Comparison of ENCODE assay signal across 9 mouse cellular contexts in genomic region chr12:75772424-75773034, GRCm38 (mm10). TPM values are rescaled to one million over a fixed set of nuclear protein-coding genes. Genes with fewer than 3 reads are reported as not detected.
DNase-seq lines count a peak whose midpoint lies in the region; ATAC-seq and TF ChIP-seq lines count a peak whose summit lies in the region.
"Had no signal": no experiment of that assay in that cellular context is flagged by ENCODE, and none has a peak within 500 bp of the region (broad histone marks: within the 10 kb centered on the region; RNA-seq: fewer than 3 reads in every experiment).

No protein-coding gene starts in this region.

- H3K27me3 ChIP-seq in heart, embryonic 11.5 days (ENCODE audit: control insufficient read depth, insufficient read depth, low read length), result no peaks in the 10 kb centered on the region
- no peaks in the 10 kb centered on the region for H3K27me3 ChIP-seq in E14TG2a.4 (ENCODE audit: insufficient read depth, low read length)
- H3K27me3 ChIP-seq: embryonic facial prominence, embryonic 12.5 days had no signal

- 0 out of 2 replicates have a peak, but pooled peaks cover 4% of the 10 kb centered on the region for H3K4me1 ChIP-seq in heart, embryonic 11.5 days (ENCODE audit: control insufficient read depth, insufficient read depth, low read length)
- H3K4me1 ChIP-seq in E14TG2a.4 (replicated peaks; ENCODE audit: low read depth, low read length), result no peaks in the 10 kb centered on the region
- H3K4me1 ChIP-seq: embryonic facial prominence, embryonic 12.5 days had no signal

- no peak for ATAC-seq in heart, embryonic 11.5 days (replicated peaks; ENCODE audit: insufficient number of reproducible peaks, low FRiP score, low TSS enrichment)
- ATAC-seq in megakaryocyte progenitor cell, adult 5-6 weeks (replicated peaks; ENCODE audit: poor library complexity), result peak; percentile 99

- WGBS in heart, embryonic 11.5 days (ENCODE audit: insufficient replicate concordance), result 22% methylated on average over 3 of the region's 3 CpGs

- H3K9ac ChIP-seq in heart, embryonic 11.5 days (ENCODE audit: low read depth, low read length), result no peak overlapping the region
- H3K9ac ChIP-seq: embryonic facial prominence, embryonic 12.5 days had no signal

- no peak overlapping the region for H3K27ac ChIP-seq in heart, embryonic 11.5 days (ENCODE audit: low read depth, low read length)
- H3K27ac ChIP-seq: embryonic facial prominence, embryonic 12.5 days had no signal

- peak; percentile 45 to 87 for DNase-seq in heart, adult 18-20 months
- peak; percentile 26 for DNase-seq in brain, embryonic 14.5 days (ENCODE audit: low read depth)
- DNase-seq in gastrocnemius, adult 8-10 months (ENCODE audit: low spot score in 2 of 2), result peak; percentile 12 to 18
- peak; percentile 81 for DNase-seq in kidney, postnatal 4 days
- DNase-seq in spleen, postnatal 4 days (ENCODE audit: low spot score in 2 of 2), result peak; percentile 61 to 84

- H3K4me3 ChIP-seq in heart, embryonic 11.5 days (ENCODE audit: low read depth, low read length), result no peak overlapping the region
- no peak overlapping the region for H3K4me3 ChIP-seq in E14TG2a.4 (replicated peaks; ENCODE audit: low read length)
- H3K4me3 ChIP-seq: embryonic facial prominence, embryonic 12.5 days had no signal

- H3K4me2 ChIP-seq in heart, embryonic 11.5 days, result no peak overlapping the region
- H3K4me2 ChIP-seq: embryonic facial prominence, embryonic 12.5 days had no signal

- no peaks in the 10 kb centered on the region for H3K9me3 ChIP-seq in heart, embryonic 11.5 days (replicated peaks; ENCODE audit: control insufficient read depth, low read length)
- H3K9me3 ChIP-seq in E14TG2a.4 (ENCODE audit: low read length), result peaks cover 12% of the 10 kb centered on the region
- H3K9me3 ChIP-seq: embryonic facial prominence, embryonic 12.5 days had no signal

- no peak for TF ChIP-seq POLR2A in brain, embryonic 14.5 days (IDR thresholded peaks at IDR 0.05; ENCODE audit: borderline replicate concordance, extremely low read depth, insufficient read depth, insufficient read length, poor library complexity, severe bottlenecking)

- no peaks in the 10 kb centered on the region for H3K36me3 ChIP-seq in heart, embryonic 11.5 days (ENCODE audit: control insufficient read depth, insufficient read depth, low read length)
- no peaks in the 10 kb centered on the region for H3K36me3 ChIP-seq in E14TG2a.4 (ENCODE audit: insufficient read depth, low read length)
- H3K36me3 ChIP-seq: embryonic facial prominence, embryonic 12.5 days had no signal

- peak; percentile 54 for TF ChIP-seq CTCF in E14TG2a.4 (conservative IDR thresholded peaks at IDR 0.05; ENCODE audit: low read length)
- peak; percentile 58; the same call in 1 of the 2 replicates for TF ChIP-seq CTCF in brain, embryonic 14.5 days (IDR thresholded peaks at IDR 0.05; ENCODE audit: borderline replicate concordance, extremely low read depth, insufficient read depth, insufficient read length)

RNA-seq across cellular contexts. Expression of gene Sgpp1, which starts 37.0 kb away (rescaled TPM):
- total RNA-seq in heart, adult 18-20 months (2021), result 10 to 100 TPM; 18.7 to 22.6 TPM
- polyA plus RNA-seq in heart, embryonic 11.5 days (2014; fragmentation: Nextera tagmentation; extraction: Ambion mirVana), result 17.1 and 19.9 TPM in 2 replicates
- 13.2 TPM in 2 replicates for polyA plus RNA-seq in brain, embryonic 14.5 days (2012; rRNA removed)
- total RNA-seq in gastrocnemius, adult 8-10 months (2022), result 10 to 100 TPM; 13.4 to 15.9 (median 13.9) TPM
- total RNA-seq in megakaryocyte progenitor cell, adult 5-6 weeks (2015), result 85.2 and 93.9 TPM in 2 replicates
- 66.5 and 75.7 TPM in 2 replicates for total RNA-seq in megakaryocyte progenitor cell, adult 5-6 weeks (2017)

RNA-seq across cellular contexts. Expression of gene Syne2, which starts 45.4 kb away (rescaled TPM):
- 10 to 100 TPM; 26.7 to 31.4 TPM for total RNA-seq in heart, adult 18-20 months (2021)
- polyA plus RNA-seq in heart, embryonic 11.5 days (2014; fragmentation: Nextera tagmentation; extraction: Ambion mirVana), result 45.2 and 64.1 TPM in 2 replicates
- polyA plus RNA-seq in brain, embryonic 14.5 days (2012; rRNA removed), result 72.9 and 96.0 TPM in 2 replicates
- total RNA-seq in gastrocnemius, adult 8-10 months (2022), result 10 to 100 TPM; 12.3 to 15.0 (median 13.9) TPM
- total RNA-seq in megakaryocyte progenitor cell, adult 5-6 weeks (2015), result 4.3 and 5.1 TPM in 2 replicates
- total RNA-seq in megakaryocyte progenitor cell, adult 5-6 weeks (2017), result 6.8 TPM in 2 replicates

Comparison
In these comparisons a context has a peak if more than half of its experiments do, and no peak if none do; other contexts are left out.
1. DNase-seq: peak in every context shown above with its lines; median percentile 81 in kidney, postnatal 4 days; 72 in spleen, postnatal 4 days; 66 in heart, adult 18-20 months; 26 in brain, embryonic 14.5 days; 15 in gastrocnemius, adult 8-10 months.